Mouse (Mus musculus) liver, embryonic 16.5 days (tissue): ENCODE measurements around the gene Neu4. TPM values are rescaled to one million over a fixed set of nuclear protein-coding genes. Genes with fewer than 3 reads are reported as not detected.
"Not testable (repeated sequence)": the region's sequence is repeated elsewhere in the genome, so short reads cannot be mapped to it uniquely, and the experiment has no call there.

Experiments
- ATAC-seq: fragments of 200-750 bp; cut with Nextera tagmentation; 2 replicates; pipeline ENCODE4 v1.8.0; 2017; ENCODE audit warnings: low read depth, mild to moderate bottlenecking, moderate number of reproducible peaks, moderate library complexity
- H3K27ac ChIP-seq: fragments of 300-500 bp; sonication (generic); 2 replicates; pipeline ENCODE4 v1.5.1; 2014; ENCODE audit warnings: mild to moderate bottlenecking, low read length
- H3K27me3 ChIP-seq: fragments of 300-500 bp; sonication (generic); 2 replicates; pipeline ENCODE4 v1.6.1; 2014; ENCODE audit warnings: low read depth, low read length, mixed read lengths; ENCODE audit not compliant: control insufficient read depth, insufficient read depth
- H3K36me3 ChIP-seq: fragments of 300-500 bp; sonication (generic); 2 replicates; pipeline ENCODE4 v1.6.1; 2014; ENCODE audit warnings: mild to moderate bottlenecking; ENCODE audit not compliant: control insufficient read depth, insufficient read depth
- H3K4me1 ChIP-seq: fragments of 300-500 bp; sonication (generic); 2 replicates; pipeline ENCODE4 v1.6.1; 2014; ENCODE audit warnings: low read depth, low read length, mixed read lengths; ENCODE audit not compliant: control insufficient read depth
- H3K4me2 ChIP-seq: fragments of 300-500 bp; sonication (generic); 2 replicates; pipeline ENCODE4 v1.6.1; 2014; ENCODE audit warnings: low read depth, low read length, mixed read lengths
- H3K4me3 ChIP-seq: fragments of 300-500 bp; sonication (generic); 2 replicates; pipeline ENCODE4 v1.5.1; 2014; ENCODE audit warnings: low read depth, mild to moderate bottlenecking, low read length
- H3K9ac ChIP-seq: fragments of 300-500 bp; sonication (generic); 2 replicates; pipeline ENCODE4 v1.6.1; 2014; ENCODE audit warnings: low read depth, low read length
- H3K9me3 ChIP-seq: fragments of 300-500 bp; sonication (generic); replicated peaks from 2 replicates; pipeline ENCODE4 v1.6.1; 2016; ENCODE audit warnings: low read length; ENCODE audit not compliant: control insufficient read depth
- WGBS: fragments of 180-500 bp; shearing (Covaris S2); extraction: QIAGEN DNeasy Blood & Tissue Kit; methylation state at CpG from one replicate; pipeline ENCODE4 v1.1.7; 2014; ENCODE audit not compliant: insufficient replicate concordance; 5-methylcytosine and 5-hydroxymethylcytosine counted together
- polyA plus RNA-seq: library from polyadenylated mRNA; unstranded; fragments of >200 nt; fragmentation: Nextera tagmentation; extraction: Ambion mirVana; gene quantifications from 2 replicates; pipeline ENCODE4 v1.2.1, GENCODE M21; 2015

Neu4 gene
- polyA plus RNA-seq, 1 experiment from 2014 or later: not detected

DNA sequence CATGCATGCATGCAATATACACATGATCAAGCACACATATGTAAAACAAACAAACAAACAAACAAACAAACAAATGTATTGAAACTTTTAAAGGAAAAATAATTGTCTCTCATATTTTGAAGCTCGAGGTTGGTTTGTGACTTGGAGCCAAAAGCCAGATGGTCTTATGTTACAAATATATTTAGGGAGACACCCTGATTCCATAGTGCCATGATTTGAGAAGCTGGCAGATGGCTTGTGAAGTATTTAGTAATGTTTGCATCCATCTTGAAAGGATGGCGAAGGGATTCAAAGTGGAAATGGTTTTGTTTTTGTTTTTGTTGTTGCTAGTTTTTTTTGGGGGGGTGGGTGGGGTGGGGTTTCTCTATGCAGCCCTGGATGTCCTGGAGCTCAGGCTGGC, 19.2 kb upstream of the Neu4 start:
- H3K36me3 ChIP-seq: no peaks in the 10 kb centered on the region
- no peaks in the 10 kb centered on the region for H3K9me3 ChIP-seq
- no peak overlapping the region for H3K9ac ChIP-seq
- no peaks in the 10 kb centered on the region for H3K4me1 ChIP-seq
- no peak overlapping the region for H3K4me2 ChIP-seq
- H3K27me3 ChIP-seq: no peaks in the 10 kb centered on the region
- no peak overlapping the region for H3K4me3 ChIP-seq
- WGBS: 42% methylated on average over 2 of the region's 2 CpGs
- ATAC-seq: no peak
- no peak overlapping the region for H3K27ac ChIP-seq

DNA sequence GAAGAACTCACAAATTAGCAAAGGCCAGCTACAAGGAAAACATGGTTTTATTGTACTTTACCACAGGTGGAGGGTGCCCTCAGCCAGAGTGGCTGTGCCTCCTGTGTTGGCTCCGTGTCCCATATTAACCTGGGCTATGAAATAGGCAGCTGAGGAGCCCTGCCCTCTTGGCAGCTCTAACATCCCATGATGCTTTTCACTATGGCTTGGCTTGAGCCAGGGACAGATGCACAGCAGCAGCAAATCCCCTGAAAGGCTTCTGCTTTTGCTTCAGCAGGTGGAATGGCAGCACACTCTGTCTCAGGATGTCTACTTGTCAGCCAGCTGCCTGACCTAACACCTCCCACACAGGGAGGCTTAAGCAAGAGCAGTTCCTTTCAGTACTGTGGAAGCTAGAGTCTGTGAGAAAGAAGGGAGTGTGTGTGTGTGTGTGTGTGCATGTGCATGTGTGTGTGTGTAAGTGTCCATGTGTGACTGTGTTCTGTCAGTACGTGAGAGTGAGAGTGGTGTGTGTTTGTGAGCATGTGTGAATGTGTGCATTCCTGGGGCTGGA, 14.2 kb upstream of the Neu4 start:
- H3K27me3 ChIP-seq, H3K9ac ChIP-seq, ATAC-seq, H3K4me1 ChIP-seq, H3K4me3 ChIP-seq, H3K27ac ChIP-seq, H3K9me3 ChIP-seq, H3K36me3 ChIP-seq, H3K4me2 ChIP-seq: not testable (repeated sequence)
- WGBS: 60% methylated on average over 2 of the region's 2 CpGs

DNA sequence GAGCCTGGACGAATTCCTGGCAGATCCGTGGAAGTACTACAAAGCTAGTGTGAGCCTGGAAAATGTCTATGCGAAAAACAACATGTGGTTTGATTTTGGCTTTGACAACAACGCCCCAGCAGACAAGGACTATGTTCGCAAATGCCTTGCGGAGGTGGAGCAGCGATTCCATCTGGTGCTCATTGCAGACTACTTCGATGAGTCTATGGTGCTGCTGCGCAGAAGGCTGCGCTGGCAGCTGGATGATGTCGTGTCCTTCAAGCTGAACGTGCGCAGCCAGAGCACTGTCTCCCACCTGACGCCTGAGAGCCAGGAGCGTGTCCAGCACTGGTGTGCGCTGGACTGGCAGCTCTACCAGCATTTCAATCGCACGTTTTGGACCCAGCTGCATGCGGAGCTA, 11.4 kb upstream of the Neu4 start:
- H3K4me3 ChIP-seq, H3K4me1 ChIP-seq, H3K27me3 ChIP-seq, H3K36me3 ChIP-seq, H3K9ac ChIP-seq, ATAC-seq, H3K27ac ChIP-seq, H3K9me3 ChIP-seq, H3K4me2 ChIP-seq: not testable (repeated sequence)
- 78% methylated on average over 14 of the region's 19 CpGs for WGBS

DNA sequence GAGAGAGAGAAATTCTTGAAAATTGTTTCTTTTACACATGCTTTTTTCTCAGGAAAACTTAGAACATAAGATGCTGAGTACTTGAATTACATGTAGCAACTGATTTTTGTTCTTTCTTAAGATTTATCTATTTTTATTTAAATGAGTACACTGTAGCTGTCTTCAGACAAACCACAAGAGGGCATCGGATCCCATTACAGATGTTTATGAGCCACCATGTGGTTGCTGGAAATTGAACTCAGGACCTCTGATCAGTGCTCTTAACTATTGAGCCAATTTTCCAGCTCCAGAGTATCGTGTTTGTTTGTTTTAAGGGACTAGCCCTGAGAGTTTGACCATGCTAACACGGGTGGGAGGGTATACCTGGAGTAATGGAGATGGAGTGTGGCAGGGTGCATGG, 8.6 kb upstream of the Neu4 start:
- Histone ChIP-seq H3K4me1 (no peaks in the 10 kb centered on the region), H3K36me3 (no peaks in the 10 kb centered on the region), H3K9ac (no peak overlapping the region), H3K4me2 (no peak overlapping the region), H3K9me3 (no peaks in the 10 kb centered on the region), H3K27ac (no peak overlapping the region), H3K27me3 (no peaks in the 10 kb centered on the region), H3K4me3 (no peak overlapping the region)
- WGBS: 34% methylated on average over 3 of the region's 3 CpGs
- no peak for ATAC-seq

DNA sequence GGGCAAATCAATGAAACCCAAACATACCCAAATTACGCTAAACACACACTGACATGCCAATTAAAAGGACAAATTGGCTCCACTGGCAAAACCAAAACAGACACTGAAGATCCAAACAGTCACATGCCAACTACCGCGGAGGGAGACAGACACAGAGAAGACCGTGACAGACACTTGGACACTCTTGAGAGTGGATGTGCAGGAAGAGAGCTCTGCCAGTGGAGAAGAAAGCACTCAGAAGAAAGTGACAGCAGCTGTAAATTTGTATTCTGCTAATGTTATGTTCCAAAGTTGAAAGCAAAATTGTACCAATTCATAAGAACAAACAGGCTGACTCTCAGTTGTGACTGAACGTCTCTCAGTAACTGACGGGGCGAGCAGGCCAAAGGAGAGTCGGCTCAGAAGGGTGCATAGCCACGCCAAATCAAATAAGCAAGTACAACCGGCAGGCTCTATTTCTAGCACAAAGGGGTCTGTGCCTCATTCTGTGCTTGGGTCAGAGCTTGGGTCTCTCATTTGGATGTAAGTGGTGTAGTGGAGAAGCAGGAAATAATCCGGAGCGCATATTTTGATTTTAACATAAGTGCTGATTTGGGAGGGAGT, 7.4 kb downstream of the Neu4 start:
- no peak overlapping the region for H3K4me3 ChIP-seq
- no peaks in the 10 kb centered on the region for H3K36me3 ChIP-seq
- no peak for ATAC-seq
- no peaks in the 10 kb centered on the region for H3K27me3 ChIP-seq
- H3K27ac ChIP-seq: no peak overlapping the region
- WGBS: 78% methylated on average over 12 of the region's 12 CpGs
- no peaks in the 10 kb centered on the region for H3K9me3 ChIP-seq
- no peak overlapping the region for H3K9ac ChIP-seq
- no peaks in the 10 kb centered on the region for H3K4me1 ChIP-seq
- H3K4me2 ChIP-seq: no peak overlapping the region

DNA sequence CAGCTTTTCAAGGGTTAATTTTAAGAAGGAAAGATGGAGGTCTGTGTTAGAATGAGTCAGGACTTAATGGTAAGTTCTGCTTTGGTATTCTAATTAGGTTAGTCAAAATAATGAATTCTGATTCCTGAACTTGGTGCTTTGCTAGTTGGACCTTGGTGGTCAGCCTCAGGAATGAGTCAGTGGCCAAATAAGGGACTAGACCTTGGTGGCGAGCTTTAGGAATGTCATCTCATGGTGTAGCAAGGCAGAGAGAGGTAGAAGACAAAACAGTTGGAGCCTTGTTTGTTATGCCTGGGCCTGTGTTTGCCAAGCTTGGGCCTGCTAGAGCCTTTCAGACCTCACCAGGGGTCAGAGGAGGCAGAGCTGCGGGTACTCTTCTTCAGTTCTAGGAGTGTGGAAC, 8.5 kb downstream of the Neu4 start:
- ATAC-seq: no peak
- no peaks in the 10 kb centered on the region for H3K36me3 ChIP-seq
- H3K4me3 ChIP-seq: no peak overlapping the region
- H3K9ac ChIP-seq: no peak overlapping the region
- H3K4me1 ChIP-seq: no peaks in the 10 kb centered on the region
- no peak overlapping the region for H3K27ac ChIP-seq
- 68% methylated on average over 2 of the region's 2 CpGs for WGBS
- no peaks in the 10 kb centered on the region for H3K27me3 ChIP-seq
- H3K9me3 ChIP-seq: no peaks in the 10 kb centered on the region
- H3K4me2 ChIP-seq: no peak overlapping the region

DNA sequence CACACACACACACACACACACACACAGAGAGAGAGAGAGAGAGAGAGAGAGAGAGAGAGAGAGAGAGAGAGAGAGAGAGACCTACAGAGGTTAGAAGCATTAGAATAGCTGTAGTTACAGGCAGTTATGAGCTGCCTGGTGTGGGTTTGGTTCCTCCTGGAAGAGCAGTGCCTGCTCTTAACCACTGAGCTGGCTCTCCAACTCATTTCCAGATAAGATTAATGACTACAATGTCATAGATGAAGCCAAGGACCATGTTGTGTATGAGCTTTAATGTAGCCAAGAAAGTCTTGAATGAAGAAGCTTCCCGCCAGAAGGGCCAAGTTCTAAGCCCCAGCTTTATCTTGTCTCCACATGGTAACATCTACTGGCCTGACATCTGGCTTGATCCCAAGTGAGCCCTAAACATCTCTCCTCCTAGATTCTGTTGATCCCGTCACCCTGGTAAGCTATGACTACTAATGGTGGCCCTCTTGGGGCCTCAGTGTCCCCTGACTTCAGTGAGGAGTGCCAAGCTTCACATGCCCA, 12.9 kb downstream of the Neu4 start:
- H3K36me3 ChIP-seq: no peaks in the 10 kb centered on the region
- H3K9ac ChIP-seq: no peak overlapping the region
- H3K4me3 ChIP-seq: no peak overlapping the region
- H3K27ac ChIP-seq: no peak overlapping the region
- H3K4me1 ChIP-seq: no peaks in the 10 kb centered on the region
- no peak overlapping the region for H3K4me2 ChIP-seq
- no peaks in the 10 kb centered on the region for H3K9me3 ChIP-seq
- 51% methylated on average over 2 of the region's 2 CpGs for WGBS
- ATAC-seq: no peak
- no peaks in the 10 kb centered on the region for H3K27me3 ChIP-seq

DNA sequence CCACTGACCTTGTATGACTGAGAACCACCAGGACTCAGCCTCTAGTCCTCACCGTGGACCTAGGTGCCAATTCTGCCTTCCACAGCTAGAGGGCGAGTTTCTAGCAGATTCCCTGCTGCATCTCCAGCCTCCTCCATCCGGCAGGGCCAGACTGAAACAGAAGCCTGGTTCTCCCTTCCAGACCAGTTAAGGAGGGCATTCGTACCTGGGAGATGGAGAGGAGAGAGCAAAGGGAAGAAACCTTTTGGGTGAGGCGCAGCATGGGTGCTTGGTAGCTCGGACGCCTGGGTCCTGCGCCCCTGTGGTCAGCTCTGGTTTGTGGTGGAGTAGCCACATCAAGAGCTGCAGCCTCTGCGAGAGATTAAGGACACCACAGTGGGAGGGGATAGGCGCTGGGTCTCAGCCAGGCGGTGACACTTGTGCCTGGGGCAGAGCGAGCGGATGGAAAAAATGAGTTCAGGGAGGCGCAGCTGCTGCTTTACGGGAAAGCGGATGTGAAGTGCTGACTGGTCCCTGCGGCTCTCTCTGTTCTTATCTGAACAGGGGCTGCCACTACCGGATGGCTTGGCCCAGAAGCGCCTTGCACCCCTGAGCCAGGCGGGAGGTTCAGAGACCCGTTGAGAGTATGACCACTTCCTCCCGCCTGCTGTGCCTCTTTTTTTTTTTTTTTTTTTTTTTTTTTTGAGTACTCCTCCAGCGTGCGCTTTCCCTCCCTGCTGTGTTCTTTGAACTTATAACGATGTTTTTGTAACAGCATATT, 14.9 kb downstream of the Neu4 start:
- under 1% methylated on average over 25 of the region's 25 CpGs for WGBS
- Histone ChIP-seq H3K4me2 (peak overlapping the region; percentile 58), H3K36me3 (no peaks in the 10 kb centered on the region), H3K4me1 (no peaks in the 10 kb centered on the region), H3K9ac (no peak overlapping the region), H3K4me3 (peak overlapping the region; percentile 41), H3K27ac (peak overlapping the region; percentile 50; the same call in 1 of the 2 replicates), H3K9me3 (no peaks in the 10 kb centered on the region), H3K27me3 (no peaks in the 10 kb centered on the region)
- peak; percentile 81 for ATAC-seq

DNA sequence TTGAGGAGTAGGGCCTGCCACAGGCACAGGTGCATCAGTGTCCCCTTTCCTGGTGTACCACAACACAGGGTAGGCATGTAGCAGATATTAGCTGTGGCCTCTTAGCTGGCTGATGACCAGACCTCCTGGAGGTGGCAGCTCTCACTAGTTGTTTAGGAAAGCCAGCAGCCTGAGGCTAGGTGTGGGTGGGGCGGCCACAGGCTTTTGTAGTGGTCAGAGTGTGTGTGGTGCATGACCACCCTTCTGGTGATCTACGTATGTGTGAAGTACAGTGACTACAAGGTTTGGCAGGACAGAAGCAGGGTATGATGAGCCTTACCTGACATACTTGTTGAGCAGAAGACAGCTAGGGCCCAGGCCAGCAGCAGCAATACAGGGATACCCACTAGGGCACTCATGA, 20.1 kb downstream of the Neu4 start:
- H3K9ac ChIP-seq: no peak overlapping the region
- no peaks in the 10 kb centered on the region for H3K36me3 ChIP-seq
- 70% methylated on average over 2 of the region's 2 CpGs for WGBS
- H3K4me1 ChIP-seq: no peaks in the 10 kb centered on the region
- no peak overlapping the region for H3K4me3 ChIP-seq
- no peak overlapping the region for H3K27ac ChIP-seq
- no peak overlapping the region for H3K4me2 ChIP-seq
- no peaks in the 10 kb centered on the region for H3K27me3 ChIP-seq
- no peaks in the 10 kb centered on the region for H3K9me3 ChIP-seq
- no peak for ATAC-seq
